In the genomic region with DNA sequence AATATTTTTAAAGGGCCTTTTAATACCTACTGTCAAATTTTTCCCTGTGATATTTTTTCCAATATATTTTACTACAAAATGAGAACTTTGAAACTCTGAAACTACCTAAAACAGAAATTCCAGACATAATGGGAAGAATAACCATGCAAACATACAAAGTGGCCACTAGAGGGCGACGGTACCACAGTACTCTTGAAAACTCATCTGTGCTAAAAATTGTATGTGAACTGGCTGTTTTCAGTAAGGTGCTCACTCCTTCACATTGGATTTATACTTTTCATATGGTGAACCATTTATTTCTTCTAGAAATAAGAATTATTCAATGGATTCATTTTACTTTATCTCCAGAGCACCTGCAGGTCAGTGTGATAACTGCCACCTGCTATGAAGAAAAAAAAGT, we compare ENCODE assay signal across 9 mouse cellular contexts. TPM values are rescaled to one million over a fixed set of nuclear protein-coding genes. Genes with fewer than 3 reads are reported as not detected.
DNase-seq lines count a peak whose midpoint lies in the region; ATAC-seq and TF ChIP-seq lines count a peak whose summit lies in the region.
"Had no signal": no experiment of that assay in that cellular context is flagged by ENCODE, and none has a peak within 500 bp of the region (broad histone marks: within the 10 kb centered on the region; RNA-seq: fewer than 3 reads in every experiment).

No protein-coding gene starts in this region.

- peaks cover 10% of the 10 kb centered on the region; the same call in 1 of the 2 replicates for H3K36me3 ChIP-seq in forebrain, embryonic 14.5 days (ENCODE audit: control insufficient read depth, insufficient read depth, low read length)

- WGBS in forebrain, embryonic 14.5 days, result 0% methylated on average over 2 of the region's 2 CpGs

- no peaks in the 10 kb centered on the region for H3K27me3 ChIP-seq in forebrain, embryonic 14.5 days (replicated peaks; ENCODE audit: control insufficient read depth, insufficient read depth, low read length)
- H3K27me3 ChIP-seq: neural tube, embryonic 13.5 days had no signal

- peak; percentile 96 for TF ChIP-seq CTCF in left cerebral cortex, adult 2 months (IDR thresholded peaks at IDR 0.05)

- no peaks in the 10 kb centered on the region for H3K4me1 ChIP-seq in forebrain, embryonic 14.5 days (ENCODE audit: control insufficient read depth, insufficient read depth, low read length)
- H3K4me1 ChIP-seq: neural tube, embryonic 13.5 days had no signal

- no peak overlapping the region for H3K4me2 ChIP-seq in forebrain, embryonic 14.5 days (ENCODE audit: low read length)
- H3K4me2 ChIP-seq: neural tube, embryonic 13.5 days had no signal

- no peak overlapping the region for H3K27ac ChIP-seq in left cerebral cortex, adult 2 months
- no peak overlapping the region for H3K27ac ChIP-seq in forebrain, embryonic 14.5 days (ENCODE audit: low read depth, low read length)
- H3K27ac ChIP-seq: neural tube, embryonic 13.5 days had no signal

- no peak overlapping the region for H3K4me3 ChIP-seq in left cerebral cortex, adult 2 months
- no peak overlapping the region for H3K4me3 ChIP-seq in forebrain, embryonic 14.5 days (ENCODE audit: low read depth, low read length)
- H3K4me3 ChIP-seq: neural tube, embryonic 13.5 days had no signal

- no peak for ATAC-seq in forebrain, embryonic 14.5 days

- no peak overlapping the region for H3K9ac ChIP-seq in forebrain, embryonic 14.5 days (ENCODE audit: low read length)
- H3K9ac ChIP-seq: neural tube, embryonic 13.5 days had no signal

- no peaks in the 10 kb centered on the region for H3K9me3 ChIP-seq in forebrain, embryonic 14.5 days (replicated peaks; ENCODE audit: control insufficient read depth, low read length)

- peak; percentile 39 to 49 for DNase-seq in left cerebral cortex, adult 2 months (ENCODE audit: extremely low spot score in 1 of 2, low spot score in 2 of 2)
- DNase-seq in left cerebral cortex, adult 8-10 months (ENCODE audit: low spot score in 2 of 2), result no peak
- peak; percentile 51 for DNase-seq in MN1 (ENCODE audit: low spot score)
- DNase-seq in c-Kit-positive CD71-positive TER-119-negative erythroid progenitor cells, embryonic 14.5 days (ENCODE audit: low read depth), result peak; percentile 23
- peak; percentile 80 for DNase-seq in forebrain, embryonic 14.5 days (ENCODE audit: low spot score)
- DNase-seq in left cerebral cortex, postnatal 10 days (ENCODE audit: extremely low spot score in 1 of 2, low spot score in 2 of 2), result peak; percentile 30 to 38
- DNase-seq in natural killer cell, adult 2 months (ENCODE audit: low spot score in 2 of 2), result peak; percentile 8 to 27
- no peak for DNase-seq in ovary, postnatal 14 days (ENCODE audit: low spot score)

- intact Hi-C loops in left cerebral cortex, adult 2 months (cut with DNase I), result loop anchor here (1.0 to 2.0 kb wide), 3 partner anchors 83 to 149 kb away; a partner anchor contains a TSS
- intact Hi-C loops in left cerebral cortex, postnatal 10 days (cut with DNase I), result loop anchor here (2.0 to 5.0 kb wide), 3 partner anchors 81 to 151 kb away; a partner anchor contains a TSS

RNA-seq across cellular contexts. Expression of a gene that starts 41.5 kb away (rescaled TPM):
- 10 to 100 TPM; 10.3 to 10.7 TPM for total RNA-seq in left cerebral cortex, adult 2 months (2021)
- 10 to 100 TPM in 3 of 4 experiments, 1 to 10 TPM in 1; 8.0 to 12.0 (median 11.0) TPM for total RNA-seq in left cerebral cortex, adult 8-10 months (2022)
- polyA plus RNA-seq in forebrain, embryonic 14.5 days (2014; fragmentation: Nextera tagmentation; extraction: Ambion mirVana), result 12.7 and 14.7 TPM in 2 replicates
- 10 to 100 TPM in 1 of 2 experiments, 1 to 10 TPM in 1; 8.9 to 12.0 TPM for total RNA-seq in left cerebral cortex, postnatal 10 days (2021)

Comparison
In these comparisons a context has a peak if more than half of its experiments do, and no peak if none do; other contexts are left out.
1. DNase-seq: peak in left cerebral cortex, adult 2 months (2 of 2), MN1 (single experiment), c-Kit-positive CD71-positive TER-119-negative erythroid progenitor cells, embryonic 14.5 days (single experiment), forebrain, embryonic 14.5 days (single experiment), left cerebral cortex, postnatal 10 days (2 of 2) and natural killer cell, adult 2 months (2 of 2); none in left cerebral cortex, adult 8-10 months (0 of 2) and ovary, postnatal 14 days (single experiment).